Mouse (Mus musculus): ENCODE measurements around the gene Pcsk5.

DNA sequence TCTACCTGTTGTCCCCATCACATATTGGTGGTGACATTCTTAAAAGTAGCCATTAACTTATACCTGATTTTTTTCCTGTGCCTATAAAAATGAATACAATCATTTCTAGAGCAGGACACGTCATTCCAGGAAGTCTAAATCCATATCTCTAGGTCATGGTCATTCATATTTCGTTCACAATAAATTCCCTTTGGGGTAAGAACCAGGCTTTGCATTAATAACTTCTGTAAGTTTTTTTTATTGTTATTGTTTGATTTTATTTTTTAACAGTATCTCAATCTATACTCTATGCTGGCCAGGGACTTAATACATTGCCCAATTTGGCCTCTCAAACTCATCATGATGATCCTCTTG is 408.9 kb downstream of the Pcsk5 start:
- TF ChIP-seq CTCF (IDR thresholded peaks at IDR 0.05; ENCODE audit: low read depth, low read length) = no peak
- TF ChIP-seq POLR2A (IDR thresholded peaks at IDR 0.05; ENCODE audit: extremely low read depth, insufficient read depth, low read length) = no peak
